Mouse (Mus musculus) kidney, postnatal 25 days (tissue): ENCODE results near the gene Fam92a.
"Not testable (repeated sequence)": the region's sequence is repeated elsewhere in the genome, so short reads cannot be mapped to it uniquely, and the experiment has no call there.

ENCODE experiments used
- DNase-seq, 2 experiments: peaks; one replicate each; pipeline ENCODE4 v3.0.0; 2021; ENCODE audit warnings: mixed read lengths in 2 of 2

The Fam92a gene

DNA sequence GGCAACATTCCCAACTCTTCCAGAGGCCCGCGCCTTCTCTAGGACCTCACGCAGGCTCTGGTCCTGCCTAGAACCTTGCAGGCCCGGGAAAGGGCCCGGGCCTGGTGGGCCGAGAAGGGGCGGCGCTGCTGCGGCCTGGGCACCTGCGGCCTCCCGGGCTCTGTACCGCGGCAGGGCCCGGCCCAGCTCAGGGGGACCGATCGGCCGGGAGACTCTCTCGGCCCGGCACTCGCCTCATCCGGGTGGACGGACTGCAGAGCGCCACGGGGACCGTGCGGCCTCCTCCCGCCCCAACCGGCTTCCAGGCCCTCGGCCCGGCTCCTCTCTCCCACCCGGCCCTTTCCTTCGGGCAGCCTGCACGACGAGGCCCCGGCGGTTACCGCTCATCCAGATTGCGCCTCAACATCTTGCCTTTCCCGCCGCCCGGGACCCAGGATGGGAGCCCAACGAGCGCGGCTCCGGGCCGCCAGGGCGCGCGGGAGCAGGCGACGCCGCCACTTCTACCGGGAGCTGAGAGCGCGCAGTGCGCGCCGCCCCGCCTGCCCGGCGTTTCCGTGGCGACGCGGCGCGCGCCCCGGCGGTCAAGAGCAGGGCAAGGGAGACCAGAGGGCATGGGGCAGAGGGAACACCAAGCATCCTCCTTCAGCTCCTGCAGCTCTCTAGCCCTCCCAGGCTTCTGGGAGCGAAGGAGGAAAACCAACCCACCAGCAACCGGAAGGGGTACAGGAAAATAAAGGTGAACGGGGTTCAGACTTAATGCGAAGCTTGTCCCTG, at the start of gene Fam92a:
Gene Fam92a (minus strand): TSS at position 698 of the 774 bp plus-strand sequence.
- peak; percentile 64 to 87 for DNase-seq

GRCm38 (mm10) chr4:12178992-12179391, 7.2 kb upstream of the Fam92a start:
- DNase-seq = no peak

- no peak for DNase-seq
These were observed 863 bp downstream of the Fam92a start for GRCm38 (mm10) chr4:12170986-12171317.

DNA sequence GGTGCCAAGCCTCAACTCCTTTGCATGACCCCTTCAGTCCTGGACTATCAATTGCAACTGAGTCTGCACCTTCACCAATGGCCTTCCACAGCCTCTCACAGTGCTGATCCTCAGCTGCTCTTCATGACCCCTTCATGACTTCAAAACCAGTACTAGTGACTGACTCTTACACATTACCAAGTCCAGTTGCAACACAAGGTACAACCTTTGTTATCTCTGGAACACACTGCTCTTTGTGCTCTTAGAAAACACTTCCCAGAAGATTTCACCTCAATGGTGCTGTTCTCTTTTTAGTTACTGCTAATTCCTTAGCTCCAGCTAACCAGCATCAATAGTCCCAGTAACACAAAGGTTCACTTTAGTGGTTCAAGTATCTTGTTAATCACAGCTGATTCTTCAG, 24.2 kb downstream of the Fam92a start:
- no peak for DNase-seq

DNA sequence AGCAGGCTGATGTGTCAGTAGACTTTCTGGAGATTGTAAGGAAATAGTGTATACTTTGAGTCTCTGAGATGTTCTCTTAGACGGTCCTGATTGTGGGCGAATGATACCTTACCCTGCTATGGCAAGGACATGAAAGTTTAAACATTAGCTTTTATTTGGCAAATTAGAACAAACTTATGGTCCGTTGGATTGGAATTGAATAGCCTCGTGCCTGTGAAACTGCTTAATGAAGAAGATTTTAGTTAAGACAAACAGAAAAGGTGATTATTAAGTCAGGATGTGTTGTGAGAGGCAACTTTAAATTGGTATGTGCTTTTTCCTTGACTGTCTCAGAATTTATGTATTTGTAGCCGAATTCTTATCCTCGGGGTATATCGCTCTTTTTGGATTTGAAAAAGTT, 30.3 kb downstream of the Fam92a start:
- not testable (repeated sequence) for DNase-seq

DNA sequence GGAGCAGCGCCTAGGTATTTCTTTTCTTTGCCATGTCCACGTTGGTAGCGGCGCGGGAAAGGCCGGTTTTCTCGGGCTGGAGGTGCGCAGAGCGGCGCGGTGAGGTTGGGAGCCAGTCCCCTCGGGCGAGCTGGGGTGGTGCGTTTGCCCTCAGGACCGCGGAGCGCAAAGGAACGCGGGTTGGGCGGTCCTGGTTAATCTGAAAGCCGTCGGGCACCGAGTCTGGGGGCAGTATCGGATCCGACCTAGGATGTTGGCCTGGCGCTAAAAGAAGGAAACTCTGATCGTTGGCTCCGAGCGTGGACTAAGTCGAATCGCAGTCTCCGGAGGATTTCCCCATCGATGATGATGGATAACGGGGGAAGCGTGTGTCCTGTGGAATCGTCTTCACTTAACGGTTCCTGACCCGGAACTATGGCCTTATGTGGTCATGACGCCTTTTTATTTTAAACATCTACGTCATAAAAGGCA, 31.2 kb downstream of the Fam92a start:
- peak in 1 of 2 experiments; percentile 4 for DNase-seq

GRCm38 (mm10) chr4:12140141-12140567, 31.7 kb downstream of the Fam92a start, which contains the start of gene Rbm12b1:
Gene Rbm12b1, plus strand, starts transcription at chr4:12140264.
- peak; percentile 69 to 85 for DNase-seq
